Mouse (Mus musculus): Measurements from ENCODE around the gene 1500009C09Rik.

GRCm38 (mm10) chr15:82243742-82244114 is 8.5 kb upstream of the 1500009C09Rik start:
- TF ChIP-seq POLR2A (IDR thresholded peaks at IDR 0.05; ENCODE audit: low read depth, low read length) (no peak), CTCF (IDR thresholded peaks at IDR 0.05; ENCODE audit: extremely low read depth, insufficient read length, insufficient replicate concordance, low read depth, low read length) (no peak)
